Mouse (Mus musculus): ENCODE data around the gene Gtdc1.
A peak's percentile ranks its signal among the peaks of the same experiment; 100 is the strongest.
"Not testable (repeated sequence)": the region's sequence is repeated elsewhere in the genome, so short reads cannot be mapped to it uniquely, and the experiment has no call there.

Gene Gtdc1

GRCm38 (mm10) chr2:44622471-44622870 is 305.0 kb downstream of the Gtdc1 start:
- DNase-seq (ENCODE audit: extremely low read depth, insufficient read length, low spot score) = no peak

DNA sequence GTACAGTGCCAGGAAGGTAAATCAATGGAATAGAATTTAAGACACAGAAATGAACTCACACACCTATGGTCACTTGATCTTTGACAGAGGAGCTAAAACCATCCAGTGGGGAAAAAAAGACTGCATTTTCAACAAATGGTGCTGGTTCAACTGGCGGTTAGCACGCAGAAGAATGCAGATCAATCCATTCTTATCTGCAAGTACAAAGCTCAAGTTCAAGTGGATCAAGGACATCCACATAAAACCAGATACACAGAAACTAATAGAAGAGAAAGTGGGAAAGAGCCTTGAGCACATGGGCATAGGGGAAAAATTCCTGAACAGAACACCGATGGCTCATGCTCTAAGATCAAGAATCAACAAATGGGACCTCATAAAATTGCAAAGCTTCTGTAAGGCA is 327.8 kb downstream of the Gtdc1 start:
- DNase-seq (ENCODE audit: extremely low read depth, insufficient read length, low spot score) = not testable (repeated sequence)

GRCm38 (mm10) chr2:44594276-44594675 is 333.2 kb downstream of the Gtdc1 start:
- no peak for DNase-seq (ENCODE audit: extremely low read depth, insufficient read length, low spot score)

GRCm38 (mm10) chr2:44590881-44591280 is 336.6 kb downstream of the Gtdc1 start:
- no peak for DNase-seq (ENCODE audit: extremely low read depth, insufficient read length, low spot score)

GRCm38 (mm10) chr2:44584061-44584460 is 343.4 kb downstream of the Gtdc1 start:
- no peak for DNase-seq (ENCODE audit: extremely low read depth, insufficient read length, low spot score)

GRCm38 (mm10) chr2:44583491-44583890 is 344.0 kb downstream of the Gtdc1 start:
- no peak for DNase-seq (ENCODE audit: extremely low read depth, insufficient read length, low spot score)

DNA sequence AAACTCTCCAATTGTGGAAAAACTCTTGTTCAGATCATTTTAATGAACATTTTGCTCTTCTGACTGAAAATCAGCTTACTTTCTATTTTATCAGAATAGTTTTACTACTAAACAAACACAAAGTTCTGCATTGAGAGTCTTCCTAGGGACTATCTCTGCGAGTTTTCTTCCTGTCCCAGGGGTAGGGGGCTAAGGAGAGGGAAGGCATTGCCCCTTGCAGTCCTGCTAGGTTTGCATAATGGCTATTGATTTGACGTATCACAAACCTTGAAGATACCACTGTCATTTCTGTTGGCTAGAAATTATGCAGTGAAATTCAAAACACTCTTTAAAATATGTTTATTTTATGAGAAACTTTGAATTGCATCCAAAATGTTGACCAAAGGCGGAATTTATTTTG is 355.6 kb downstream of the Gtdc1 start:
- no peak for DNase-seq (ENCODE audit: extremely low read depth, insufficient read length, low spot score)

DNA sequence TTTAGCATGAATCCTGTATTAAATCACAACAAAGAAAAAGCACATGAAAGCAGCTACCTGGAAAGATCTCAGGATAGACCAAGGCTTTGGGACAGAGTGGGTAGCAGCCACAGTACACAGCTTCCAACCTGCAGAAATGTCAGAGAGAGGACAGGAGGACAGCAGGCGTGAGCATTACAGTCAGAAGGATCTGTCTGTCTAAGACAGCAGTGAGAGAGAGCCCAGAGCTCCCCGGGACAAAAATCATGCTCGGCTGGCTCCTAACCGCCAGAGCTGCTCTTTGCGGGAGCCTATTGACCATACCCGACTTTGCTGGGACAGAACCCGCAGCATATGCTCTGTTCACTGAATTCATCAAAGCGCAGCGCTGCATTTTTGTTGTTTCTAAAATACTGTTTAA is 356.3 kb downstream of the Gtdc1 start:
- DNase-seq (ENCODE audit: extremely low read depth, insufficient read length, low spot score) = no peak

- no peak for DNase-seq (ENCODE audit: extremely low read depth, insufficient read length, low spot score)
These were observed 358.1 kb downstream of the Gtdc1 start for GRCm38 (mm10) chr2:44569140-44569952.

DNA sequence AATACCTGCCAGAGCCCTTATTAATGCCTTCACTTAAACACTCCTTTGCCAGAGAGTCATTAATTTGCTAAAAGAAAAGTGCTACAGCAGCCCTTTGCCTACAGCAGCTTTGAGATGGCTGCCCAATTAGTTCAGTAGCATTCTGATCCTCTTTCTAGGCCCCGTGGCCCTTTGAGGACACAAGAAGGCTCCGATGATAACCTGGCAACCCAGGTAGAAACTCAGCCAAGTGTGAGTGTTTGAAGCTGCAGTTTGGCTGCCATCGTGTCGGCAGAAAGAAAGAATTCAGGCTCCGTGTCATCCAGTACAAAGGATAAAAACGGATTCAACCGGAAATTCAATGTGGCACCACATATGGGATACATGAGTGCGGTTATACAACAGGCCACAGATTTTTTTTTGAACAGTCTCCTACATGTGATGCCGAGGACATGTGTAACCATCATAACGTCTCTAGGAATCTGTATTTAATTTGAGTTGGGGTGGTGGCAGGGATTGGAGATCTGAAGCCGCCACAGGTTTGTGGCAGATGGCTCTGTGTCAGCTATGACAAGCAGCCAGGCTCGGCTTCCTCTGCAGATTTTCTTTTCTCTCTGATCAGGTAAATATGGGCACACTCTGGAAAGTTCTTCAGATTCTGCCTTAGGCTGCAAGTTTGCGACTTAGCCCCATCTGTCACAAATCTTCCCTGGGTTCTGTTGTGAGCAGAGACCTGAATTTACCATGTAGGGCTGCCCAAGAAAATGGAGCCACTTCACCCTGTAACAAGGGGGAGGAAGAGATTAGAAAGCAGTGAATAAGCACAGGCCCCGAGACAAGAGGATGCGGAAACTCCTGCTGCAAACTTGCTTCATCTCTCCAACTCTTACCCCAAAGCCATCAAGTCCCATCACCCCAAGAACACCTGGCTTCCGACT is 362.4 kb downstream of the Gtdc1 start:
- no peak for DNase-seq (ENCODE audit: extremely low read depth, insufficient read length, low spot score)

DNA sequence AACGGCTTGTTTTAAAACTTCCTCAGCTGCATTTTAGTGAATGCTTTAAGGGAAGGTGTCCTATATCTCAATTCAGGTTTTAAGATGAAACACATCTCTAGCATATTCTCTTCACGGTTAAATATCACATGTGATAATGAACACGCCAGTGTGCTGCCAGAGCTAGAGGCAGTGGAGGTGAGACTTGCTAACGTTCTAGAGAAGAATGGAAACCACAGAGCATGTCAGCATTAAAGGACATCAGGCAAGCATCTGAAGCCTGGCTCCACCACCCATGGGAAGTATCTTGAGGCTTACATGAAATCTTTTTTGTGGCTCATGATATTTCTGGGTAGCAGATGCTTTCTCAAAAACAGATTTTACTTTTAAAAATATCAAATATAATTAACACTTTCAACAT is 365.7 kb downstream of the Gtdc1 start:
- DNase-seq (ENCODE audit: extremely low read depth, insufficient read length, low spot score) = no peak

- no peak for DNase-seq (ENCODE audit: extremely low read depth, insufficient read length, low spot score)
These were observed 368.1 kb downstream of the Gtdc1 start for GRCm38 (mm10) chr2:44559242-44559944.

GRCm38 (mm10) chr2:44557669-44558281 is 369.7 kb downstream of the Gtdc1 start:
- DNase-seq (ENCODE audit: extremely low read depth, insufficient read length, low spot score) = no peak

GRCm38 (mm10) chr2:44556861-44557592 is 370.4 kb downstream of the Gtdc1 start:
- DNase-seq (ENCODE audit: extremely low read depth, insufficient read length, low spot score) = peak; percentile 3

DNA sequence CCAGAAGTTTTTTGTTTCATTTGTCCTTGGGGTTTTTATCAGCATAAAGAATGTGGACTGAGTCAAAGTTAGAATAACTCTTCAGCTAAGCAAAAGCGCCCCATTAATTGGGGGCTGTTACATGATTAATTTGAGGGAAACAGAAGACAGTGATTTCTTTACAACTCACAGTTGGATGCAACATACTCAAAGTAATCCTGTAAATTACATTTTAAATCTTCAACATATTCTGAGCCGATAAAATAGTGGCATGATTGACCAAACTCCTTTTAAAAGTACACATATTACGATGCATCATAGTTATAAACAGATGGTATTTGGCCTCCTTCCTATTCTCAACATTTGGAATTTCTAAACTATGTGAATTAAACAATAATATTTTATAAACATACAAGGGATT is 372.7 kb downstream of the Gtdc1 start:
- DNase-seq (ENCODE audit: extremely low read depth, insufficient read length, low spot score) = no peak

DNA sequence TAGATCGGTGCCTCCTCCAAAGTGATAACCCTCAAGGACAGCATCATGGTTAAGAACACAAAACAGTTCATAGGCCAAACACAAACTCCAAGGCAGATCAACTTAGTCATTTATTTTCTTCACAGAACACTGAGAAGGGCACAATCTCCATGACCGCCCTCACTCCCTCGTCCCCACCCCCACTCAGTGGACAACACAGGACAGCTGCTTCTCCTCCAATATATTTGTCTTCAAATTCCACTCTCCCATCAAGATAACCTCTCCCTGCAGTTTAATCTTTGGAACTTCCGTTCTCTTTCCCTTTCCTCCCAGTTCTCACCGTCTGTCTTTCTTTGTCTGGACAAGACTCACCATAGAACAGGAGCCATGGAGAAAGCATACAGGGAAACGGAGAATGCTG is 378.1 kb downstream of the Gtdc1 start:
- DNase-seq (ENCODE audit: extremely low read depth, insufficient read length, low spot score) = no peak

- DNase-seq (ENCODE audit: extremely low read depth, insufficient read length, low spot score) = no peak
These were observed 384.7 kb downstream of the Gtdc1 start for GRCm38 (mm10) chr2:44542775-44543174.

GRCm38 (mm10) chr2:44541726-44542125 is 385.7 kb downstream of the Gtdc1 start:
- no peak for DNase-seq (ENCODE audit: extremely low read depth, insufficient read length, low spot score)

- no peak for DNase-seq (ENCODE audit: extremely low read depth, insufficient read length, low spot score)
These were observed 386.6 kb downstream of the Gtdc1 start for GRCm38 (mm10) chr2:44540881-44541280.

- DNase-seq (ENCODE audit: extremely low read depth, insufficient read length, low spot score) = no peak
These were observed 388.3 kb downstream of the Gtdc1 start for GRCm38 (mm10) chr2:44539121-44539634.
